Mouse (Mus musculus): ENCODE data around the gene Gm42906. TPM values are rescaled to one million over a fixed set of nuclear protein-coding genes. Genes with fewer than 3 reads are reported as not detected.

Gm42906 gene
- not detected for polyA plus RNA-seq (2014; fragmentation: Illumina TruSeq; extraction: RNeasy Lipid Tissue Mini Kit (QIAGEN cat#74804); ENCODE audit: low replicate concordance)

DNA sequence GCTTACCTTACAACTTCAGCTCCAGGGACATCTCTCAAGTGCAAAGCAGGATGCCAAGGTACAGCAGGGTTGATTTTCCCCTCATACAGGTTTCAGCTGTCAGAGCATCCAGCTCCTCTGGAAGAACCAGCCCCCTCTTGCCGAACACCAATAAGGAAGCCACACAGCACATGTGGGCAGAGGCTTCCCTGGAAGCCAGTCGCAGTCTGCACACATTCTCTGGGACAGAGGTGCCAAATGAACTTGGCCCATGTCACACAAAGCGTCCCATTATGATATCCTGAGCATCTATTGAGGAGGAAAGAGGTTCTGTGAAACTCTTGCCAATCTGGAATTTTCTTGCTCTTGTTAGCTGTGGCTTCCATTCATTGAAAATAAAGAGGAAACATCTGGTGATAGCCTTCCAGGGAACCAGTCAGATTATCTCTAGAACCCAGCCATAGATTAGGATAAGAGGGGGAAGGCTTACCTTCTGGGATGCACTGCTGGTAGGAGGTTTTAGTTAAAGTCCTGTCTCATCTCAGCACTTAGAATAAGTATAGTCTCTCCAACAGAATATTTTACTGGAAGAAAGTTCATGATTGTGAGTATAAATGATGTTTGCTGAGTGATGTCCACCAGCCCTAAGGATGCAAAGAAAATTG, at the start of gene Gm42906:
Gene Gm42906 (minus strand): TSS at position 51 of the 644 bp plus-strand sequence.

GRCm38 (mm10) chr5:151233400-151234031, 194.4 kb downstream of the Gm42906 start, which contains the start of gene Stard13:
Gene Stard13, minus strand, starts transcription at chr5:151233836.

Other genes starting within 250 kb of the Gm42906 start
- gene Stard13, start 194.3 kb downstream of the Gm42906 start, polyA plus RNA-seq (2014; fragmentation: Illumina TruSeq; extraction: RNeasy Lipid Tissue Mini Kit (QIAGEN cat#74804); ENCODE audit: low replicate concordance) = 9.5 TPM
- not detected for gene Vmn2r18, start 177.9 kb upstream of the Gm42906 start, polyA plus RNA-seq (2014; fragmentation: Illumina TruSeq; extraction: RNeasy Lipid Tissue Mini Kit (QIAGEN cat#74804); ENCODE audit: low replicate concordance)
- 17.3 TPM for gene Rfc3, start 223.1 kb upstream of the Gm42906 start, polyA plus RNA-seq (2014; fragmentation: Illumina TruSeq; extraction: RNeasy Lipid Tissue Mini Kit (QIAGEN cat#74804); ENCODE audit: low replicate concordance)